Mouse (Mus musculus) heart, adult 2 months (tissue): ENCODE data around the gene Alox12b. TPM values are rescaled to one million over a fixed set of nuclear protein-coding genes. Genes with fewer than 3 reads are reported as not detected.
A peak's percentile ranks its signal among the peaks of the same experiment; 100 is the strongest.

Experiments
- DNase-seq, 2 experiments: peaks; one replicate each; pipeline ENCODE4 v3.0.0; 2021
- H3K27ac ChIP-seq: fragments of 200-600 bp; 2 replicates; pipeline ENCODE4 v1.8.1; 2022
- H3K27me3 ChIP-seq: fragments of 200-500 bp; 2 replicates; pipeline ENCODE4 v1.6.1; 2012; ENCODE audit warnings: mild to moderate bottlenecking, low read length, inconsistent platforms, mixed read lengths; ENCODE audit not compliant: control insufficient read depth, insufficient read depth
- H3K36me3 ChIP-seq: fragments of 200-500 bp; 2 replicates; pipeline ENCODE4 v1.6.1; 2012; ENCODE audit warnings: low read length, inconsistent platforms; ENCODE audit not compliant: control insufficient read depth, insufficient read depth
- H3K4me1 ChIP-seq: fragments of 200-500 bp; 2 replicates; pipeline ENCODE4 v1.6.1; 2011; ENCODE audit warnings: low read length; ENCODE audit not compliant: control insufficient read depth, insufficient read depth
- H3K4me3 ChIP-seq: fragments of 200-600 bp; 2 replicates; pipeline ENCODE4 v1.8.1; 2022
- H3K79me2 ChIP-seq: fragments of 200-500 bp; replicated peaks from 2 replicates; pipeline ENCODE4 v1.6.1; 2012; ENCODE audit warnings: mild to moderate bottlenecking, inconsistent platforms, low read length, moderate library complexity, mixed read lengths; ENCODE audit not compliant: control insufficient read depth, insufficient read depth
- H3K9ac ChIP-seq: fragments of 200-500 bp; 2 replicates; pipeline ENCODE4 v1.6.1; 2012; ENCODE audit warnings: low read depth, mild to moderate bottlenecking, control low read depth, inconsistent platforms, low read length, mixed read lengths
- CTCF ChIP-seq: fragments of 200-600 bp; IDR thresholded peaks from 2 replicates; pipeline ENCODE4 v1.8.1; 2022; ENCODE audit warnings: antibody characterized with exemption, mild to moderate bottlenecking, moderate library complexity
- EP300 ChIP-seq: fragments of 200-500 bp; IDR thresholded peaks from 2 replicates; pipeline ENCODE4 v1.6.1; 2011; ENCODE audit warnings: low read depth, low read length, control low read depth; ENCODE audit not compliant: insufficient read depth
- POLR2A ChIP-seq: fragments of 200-500 bp; IDR thresholded peaks from 2 replicates; pipeline ENCODE4 v1.6.1; 2011; ENCODE audit warnings: mild to moderate bottlenecking, low read depth, low read length, control low read depth; ENCODE audit not compliant: insufficient read depth
- WGBS: fragments of 180-500 bp; shearing (Covaris S2); methylation state at CpG from one replicate; pipeline ENCODE4 v1.1.7; 2018; 5-methylcytosine and 5-hydroxymethylcytosine counted together
- intact Hi-C: fragments of 180-260 bp; cut with DNase I; formaldehyde crosslinking; loops from one replicate; pipeline ENCODE4 v1.15.1; 2025
- polyA plus RNA-seq: library from polyadenylated mRNA; depleted of rRNA; stranded (reverse); fragments of >200 nt; gene quantifications from 2 replicates; pipeline ENCODE4 v1.2.3, GENCODE M21; 2012
- total RNA-seq, 2 experiments: library from RNA; stranded (reverse); gene quantifications; 2 replicates each; pipeline ENCODE4 v1.2.3; 2021

The Alox12b gene
- total and polyA plus RNA-seq, 3 experiments: 0.04 TPM; not detected in 2

DNA sequence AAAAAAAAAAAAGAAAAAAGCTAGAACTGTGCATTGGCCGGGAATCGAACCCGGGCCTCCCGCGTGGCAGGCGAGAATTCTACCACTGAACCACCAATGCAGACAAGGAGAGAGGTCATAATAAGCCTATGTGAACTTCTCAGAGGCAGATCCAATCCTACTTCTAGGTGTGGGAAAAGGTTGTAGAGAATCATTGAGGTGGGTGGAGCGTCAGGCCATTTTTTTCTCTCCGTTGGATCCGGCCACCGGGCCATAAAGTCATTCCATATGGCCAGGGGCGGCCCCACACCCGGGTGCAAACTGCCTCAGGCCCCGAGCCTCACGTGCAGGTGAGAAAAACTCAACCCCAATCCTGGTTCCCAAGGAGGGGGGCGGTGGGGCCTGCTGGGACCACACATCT lies 38.0 kb upstream of the Alox12b start:
- intact Hi-C loops: loop anchor here (1.0 kb wide), 1 partner anchor 26 kb away; no protein-coding TSS in a partner anchor
- peaks cover 2% of the 10 kb centered on the region; the same call in 1 of the 2 replicates for H3K4me1 ChIP-seq
- peak; percentile 84 to 90 for DNase-seq
- H3K79me2 ChIP-seq: no peaks in the 10 kb centered on the region
- peak overlapping the region; percentile 86 for H3K4me3 ChIP-seq
- no peaks in the 10 kb centered on the region for H3K36me3 ChIP-seq
- H3K9ac ChIP-seq: no peak overlapping the region
- TF ChIP-seq POLR2A (0 out of 2 replicates have a peak, but pooled peaks have one; percentile 19), CTCF (no peak), EP300 (peak; percentile 89)
- no peaks in the 10 kb centered on the region for H3K27me3 ChIP-seq
- peak overlapping the region; percentile 23; the same call in 1 of the 2 replicates for H3K27ac ChIP-seq
- WGBS: 5% methylated on average over 15 of the region's 15 CpGs

DNA sequence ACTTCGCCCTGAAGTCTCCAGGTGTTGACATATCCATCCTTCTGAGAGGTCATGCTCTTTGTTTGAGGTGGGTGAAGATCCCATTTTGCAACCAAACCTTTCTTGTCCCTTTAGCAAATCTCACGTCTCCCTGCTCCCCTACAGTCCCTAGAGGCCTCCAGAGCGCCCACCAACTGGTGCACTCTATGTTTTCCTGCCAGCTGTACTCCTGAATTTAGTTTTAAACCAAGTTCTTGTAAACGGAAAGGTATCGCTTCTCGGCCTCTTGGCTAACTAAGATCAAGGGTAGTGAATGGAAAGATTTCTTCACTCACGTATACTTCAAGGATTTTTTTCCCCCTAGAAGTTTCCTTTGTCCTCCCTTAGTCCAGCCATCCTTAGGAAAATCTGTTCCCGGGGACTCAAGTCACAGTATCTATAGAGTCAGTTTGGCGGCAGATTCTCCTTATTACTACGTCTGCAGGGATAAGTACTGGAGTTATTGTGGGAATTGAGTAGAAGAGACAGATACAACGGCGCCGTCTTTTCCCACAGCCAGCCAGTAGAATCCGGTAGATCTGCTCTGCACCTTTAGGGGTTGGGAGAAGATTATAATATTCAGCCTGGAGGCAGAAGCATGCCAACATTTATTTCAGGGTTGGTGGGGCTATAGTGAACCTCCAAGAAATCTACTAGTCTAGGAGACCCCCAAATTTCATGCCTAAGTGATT lies 37.2 kb upstream of the Alox12b start:
- Histone ChIP-seq H3K4me3 (no peak overlapping the region), H3K27me3 (no peaks in the 10 kb centered on the region), H3K4me1 (peaks cover 2% of the 10 kb centered on the region; the same call in 1 of the 2 replicates), H3K36me3 (no peaks in the 10 kb centered on the region), H3K9ac (no peak overlapping the region), H3K27ac (no peak overlapping the region), H3K79me2 (no peaks in the 10 kb centered on the region)
- no peak for DNase-seq
- TF ChIP-seq POLR2A: no peak
- WGBS: 74% methylated on average over 14 of the region's 14 CpGs
- intact Hi-C loops: loop anchor here (5.0 kb wide), 1 partner anchor 152 kb away; the partner anchor contains the start of gene Slc25a35

GRCm38 (mm10) chr11:69120221-69121000 lies 36.4 kb upstream of the Alox12b start, which contains the start of gene Hes7:
Hes7 (plus strand) TSS chr11:69120404.
- Histone ChIP-seq H3K4me1 (peaks cover 2% of the 10 kb centered on the region; the same call in 1 of the 2 replicates), H3K27ac (peak within 1 kb of the TSS; percentile 88), H3K9ac (peak within 1 kb of the TSS; percentile 79), H3K79me2 (no peaks in the 10 kb centered on the region), H3K27me3 (no peaks in the 10 kb centered on the region), H3K36me3 (no peaks in the 10 kb centered on the region), H3K4me3 (peak within 1 kb of the TSS; percentile 61)
- no peak for TF ChIP-seq CTCF
- TF ChIP-seq EP300: no peak
- TF ChIP-seq POLR2A: no peak
- intact Hi-C loops: loop anchor here (5.0 kb wide), 1 partner anchor 153 kb away; the partner anchor contains the start of gene Slc25a35
- WGBS: 28% methylated on average over 27 of the region's 27 CpGs
- peak in 1 of 2 experiments; percentile 37 for DNase-seq

- Histone ChIP-seq H3K4me3 (peak overlapping the region; percentile 61), H3K27me3 (no peaks in the 10 kb centered on the region), H3K9ac (peak overlapping the region; percentile 79), H3K4me1 (peaks cover 6% of the 10 kb centered on the region; the same call in 1 of the 2 replicates), H3K79me2 (no peaks in the 10 kb centered on the region), H3K27ac (peak overlapping the region; percentile 88), H3K36me3 (no peaks in the 10 kb centered on the region)
- peak; percentile 59 to 69 for DNase-seq
- intact Hi-C loops: loop anchor here (5.0 kb wide), 1 partner anchor 154 kb away; the partner anchor contains the start of gene Slc25a35
- no peak for TF ChIP-seq CTCF
- TF ChIP-seq EP300: no peak
- no peak for TF ChIP-seq POLR2A
- WGBS: 8% methylated on average over 33 of the region's 33 CpGs
Measured at GRCm38 (mm10) chr11:69121001-69121740, 35.6 kb upstream of the Alox12b start.

GRCm38 (mm10) chr11:69121741-69122335 lies 35.0 kb upstream of the Alox12b start:
- intact Hi-C loops: loop anchor here (1.0 to 5.0 kb wide), 2 partner anchors 55 to 155 kb away; partner anchors contain the start of gene Slc25a35
- DNase-seq: no peak
- Histone ChIP-seq H3K27me3 (no peaks in the 10 kb centered on the region), H3K4me1 (peaks cover 6% of the 10 kb centered on the region; the same call in 1 of the 2 replicates), H3K4me3 (peak overlapping the region; percentile 61), H3K79me2 (no peaks in the 10 kb centered on the region), H3K36me3 (no peaks in the 10 kb centered on the region), H3K9ac (peak overlapping the region; percentile 79), H3K27ac (peak overlapping the region; percentile 88)
- no peak for TF ChIP-seq POLR2A
- no peak for TF ChIP-seq EP300
- no peak for TF ChIP-seq CTCF
- WGBS: 2% methylated on average over 31 of the region's 32 CpGs
